Mouse (Mus musculus) small intestine, adult 2 months (tissue): ENCODE measurements around the gene Lect2. TPM values are rescaled to one million over a fixed set of nuclear protein-coding genes. Genes with fewer than 3 reads are reported as not detected.

Source experiments
- H3K27ac ChIP-seq: fragments of 200-500 bp; 2 replicates; pipeline ENCODE4 v1.5.1; 2012; ENCODE audit warnings: low read depth, low read length, control low read depth, inconsistent platforms; ENCODE audit not compliant: insufficient read depth
- H3K27me3 ChIP-seq: fragments of 200-500 bp; 2 replicates; pipeline ENCODE4 v1.6.1; 2012; ENCODE audit warnings: mild to moderate bottlenecking, moderate library complexity, low read length, inconsistent platforms; ENCODE audit not compliant: control insufficient read depth, insufficient read depth
- H3K36me3 ChIP-seq: fragments of 200-500 bp; 2 replicates; pipeline ENCODE4 v1.6.1; 2012; ENCODE audit warnings: mild to moderate bottlenecking, low read length, control low read depth, inconsistent platforms; ENCODE audit not compliant: control insufficient read depth, insufficient read depth
- H3K4me1 ChIP-seq: fragments of 200-500 bp; 2 replicates; pipeline ENCODE4 v1.6.1; 2012; ENCODE audit warnings: low read length, inconsistent platforms, mixed read lengths; ENCODE audit not compliant: control insufficient read depth, insufficient read depth, insufficient read length
- H3K4me3 ChIP-seq: fragments of 200-500 bp; 2 replicates; pipeline ENCODE4 v1.5.1; 2012; ENCODE audit warnings: low read depth, mild to moderate bottlenecking, control low read depth, inconsistent platforms, low read length, moderate library complexity
- CTCF ChIP-seq: fragments of 200-500 bp; IDR thresholded peaks from 2 replicates; pipeline ENCODE4 v1.5.1; 2012; ENCODE audit warnings: low read depth, mild to moderate bottlenecking, control low read depth, inconsistent platforms, low read length, moderate library complexity, mixed read lengths; ENCODE audit not compliant: insufficient replicate concordance, insufficient read length; ENCODE audit errors: extremely low read depth
- POLR2A ChIP-seq: fragments of 200-500 bp; IDR thresholded peaks from 2 replicates; pipeline ENCODE4 v1.6.1; 2012; ENCODE audit warnings: low read depth, mild to moderate bottlenecking, control low read depth, inconsistent platforms, low read length, moderate library complexity
- WGBS: fragments of 180-500 bp; shearing (Covaris S2); methylation state at CpG from one replicate; pipeline ENCODE4 v1.1.7; 2018; 5-methylcytosine and 5-hydroxymethylcytosine counted together
- polyA plus RNA-seq: library from polyadenylated mRNA; depleted of rRNA; stranded (reverse); fragments of >200 nt; gene quantifications from 2 replicates; pipeline ENCODE4 v1.2.3, GENCODE M21; 2012; rRNA removed

The Lect2 gene
- polyA plus RNA-seq, 1 experiment = 2.5 TPM

GRCm38 (mm10) chr13:56494440-56494839 lies 53.9 kb downstream of the Lect2 start:
- WGBS = 68% methylated on average over 3 of the region's 3 CpGs
- TF ChIP-seq POLR2A (no peak), CTCF (no peak)

More at GRCm38 (mm10) chr13:56494440-56494839, 53.9 kb downstream of the Lect2 start:
- Histone ChIP-seq H3K27ac (no peak overlapping the region), H3K4me3 (no peak overlapping the region), H3K36me3 (no peaks in the 10 kb centered on the region), H3K4me1 (no peaks in the 10 kb centered on the region), H3K27me3 (no peaks in the 10 kb centered on the region)

Other genes with a start within 250 kb of the Lect2 start
- gene Gm3045, start 121.9 kb downstream of the Lect2 start, polyA plus RNA-seq = not detected in 2 replicates
- gene Slc25a48, start 110.1 kb downstream of the Lect2 start, polyA plus RNA-seq = 0.25 and 0.43 TPM in 2 replicates
- gene Il9, start 66.3 kb downstream of the Lect2 start, polyA plus RNA-seq = not detected in 2 replicates
- gene Fbxl21, start 26.0 kb downstream of the Lect2 start, polyA plus RNA-seq = 0.60 and 2.2 TPM in 2 replicates
- gene Tgfbi, start 61.0 kb upstream of the Lect2 start, polyA plus RNA-seq = 67.9 and 221 TPM in 2 replicates
- 2.7 and 6.3 TPM in 2 replicates for gene Smad5, start 154.5 kb upstream of the Lect2 start, polyA plus RNA-seq
- 0.23 and 2.7 TPM in 2 replicates for gene Gm45623, start 205.3 kb upstream of the Lect2 start, polyA plus RNA-seq